Mouse (Mus musculus) erythroblast, embryonic 14.5 days (primary cell): Measurements from ENCODE around the gene Ifitm10.

ENCODE experiments used
- GATA1 ChIP-seq: IDR thresholded peaks from 2 replicates; pipeline ENCODE4 v1.6.1; 2012; ENCODE audit warnings: low read length, inconsistent platforms, mixed read lengths
- TAL1 ChIP-seq: IDR thresholded peaks from 3 replicates; pipeline ENCODE4 v1.6.1; 2012; ENCODE audit warnings: low read length, inconsistent platforms, mixed read lengths

GRCm38 (mm10) chr7:142363107-142363506 is 10.4 kb downstream of the Ifitm10 start:
- TF ChIP-seq GATA1: no peak
- TF ChIP-seq TAL1: no peak
